Comparison of ENCODE assay signal across 7 mouse cellular contexts in genomic region chr16:48993559-48994342, GRCm38 (mm10). TPM values are rescaled to one million over a fixed set of nuclear protein-coding genes. Genes with fewer than 3 reads are reported as not detected.
A peak's percentile ranks its signal among the peaks of the same experiment; 100 is the strongest.
DNase-seq lines count a peak whose midpoint lies in the region; ATAC-seq and TF ChIP-seq lines count a peak whose summit lies in the region.

Dzip3 (minus strand) TSS chr16:48994165.
Cip2a (plus strand) TSS chr16:48994185.

- TF ChIP-seq CTCF in kidney, adult 2 months (conservative IDR thresholded peaks at IDR 0.05; ENCODE audit: insufficient read depth, insufficient read length, low read depth, low read length): no peak
- TF ChIP-seq CTCF in spleen, adult 2 months (IDR thresholded peaks at IDR 0.05; ENCODE audit: extremely low read depth, insufficient read depth, insufficient read length, insufficient replicate concordance): no peak

- WGBS in embryonic facial prominence, embryonic 11.5 days: under 1% methylated on average over 73 of the region's 74 CpGs
- WGBS in kidney, adult 2 months: under 1% methylated on average over 74 of the region's 74 CpGs
- under 1% methylated on average over 74 of the region's 74 CpGs for WGBS in limb, embryonic 12.5 days
- WGBS in midbrain, embryonic 15.5 days: under 1% methylated on average over 74 of the region's 74 CpGs
- WGBS in spleen, adult 2 months: under 1% methylated on average over 74 of the region's 74 CpGs

- H3K27me3 ChIP-seq in embryonic facial prominence, embryonic 11.5 days (ENCODE audit: control insufficient read depth, insufficient read depth, low read length): no peaks in the 10 kb centered on the region
- H3K27me3 ChIP-seq in kidney, adult 2 months (replicated peaks; ENCODE audit: control insufficient read depth, insufficient read depth, low read length): no peaks in the 10 kb centered on the region
- no peaks in the 10 kb centered on the region for H3K27me3 ChIP-seq in limb, embryonic 12.5 days
- no peaks in the 10 kb centered on the region for H3K27me3 ChIP-seq in midbrain, embryonic 15.5 days (replicated peaks)
- no peaks in the 10 kb centered on the region for H3K27me3 ChIP-seq in spleen, adult 2 months (ENCODE audit: control insufficient read depth, insufficient read depth, low read length)

- H3K4me2 ChIP-seq in embryonic facial prominence, embryonic 11.5 days (ENCODE audit: low read depth, low read length): peak within 1 kb of the TSS; percentile 59
- peak within 1 kb of the TSS; percentile 72 for H3K4me2 ChIP-seq in limb, embryonic 12.5 days
- peak within 1 kb of the TSS; percentile 96 for H3K4me2 ChIP-seq in midbrain, embryonic 15.5 days

- no peaks in the 10 kb centered on the region for H3K4me1 ChIP-seq in embryonic facial prominence, embryonic 11.5 days (ENCODE audit: control insufficient read depth, insufficient read depth, low read length)
- H3K4me1 ChIP-seq in kidney, adult 2 months (ENCODE audit: control insufficient read depth, insufficient read depth, low read length): peaks cover 2% of the 10 kb centered on the region; the same call in 1 of the 2 replicates
- peaks cover 19% of the 10 kb centered on the region for H3K4me1 ChIP-seq in limb, embryonic 12.5 days (replicated peaks)
- H3K4me1 ChIP-seq in midbrain, embryonic 15.5 days: peaks cover 17% of the 10 kb centered on the region
- H3K4me1 ChIP-seq in spleen, adult 2 months (ENCODE audit: control insufficient read depth, insufficient read depth, insufficient read length): no peaks in the 10 kb centered on the region

- peak; percentile 96 for DNase-seq in adrenal gland, postnatal 14 days
- DNase-seq in embryonic facial prominence, embryonic 11.5 days (ENCODE audit: low spot score): peak; percentile 94
- DNase-seq in heart, adult 18-20 months: peak; percentile 90 to 93
- DNase-seq in kidney, adult 2 months: peak; percentile 89
- peak; percentile 61 to 81 for DNase-seq in spleen, adult 2 months (ENCODE audit: low read depth in 1 of 2, low spot score in 2 of 2)

- H3K36me3 ChIP-seq in embryonic facial prominence, embryonic 11.5 days (replicated peaks; ENCODE audit: control insufficient read depth, insufficient read depth, low read depth, low read length): no peaks in the 10 kb centered on the region
- H3K36me3 ChIP-seq in kidney, adult 2 months (ENCODE audit: control insufficient read depth, insufficient read depth, low read length): no peaks in the 10 kb centered on the region
- H3K36me3 ChIP-seq in limb, embryonic 12.5 days: peaks cover 5% of the 10 kb centered on the region; the same call in 1 of the 2 replicates
- H3K36me3 ChIP-seq in midbrain, embryonic 15.5 days (replicated peaks): no peaks in the 10 kb centered on the region
- H3K36me3 ChIP-seq in spleen, adult 2 months (ENCODE audit: control insufficient read depth, insufficient read depth, low read length): no peaks in the 10 kb centered on the region

- no peak for TF ChIP-seq POLR2A in kidney, adult 2 months (IDR thresholded peaks at IDR 0.05; ENCODE audit: low read depth, low read length)
- TF ChIP-seq POLR2A in spleen, adult 2 months (IDR thresholded peaks at IDR 0.05; ENCODE audit: low read depth, low read length): peak; percentile 34

- peak within 1 kb of the TSS; percentile 92 for H3K27ac ChIP-seq in embryonic facial prominence, embryonic 11.5 days (replicated peaks; ENCODE audit: low read depth, low read length)
- H3K27ac ChIP-seq in kidney, adult 2 months (ENCODE audit: insufficient read depth, low read depth, low read length): peak within 1 kb of the TSS; percentile 70
- peak within 1 kb of the TSS; percentile 95 for H3K27ac ChIP-seq in limb, embryonic 12.5 days
- H3K27ac ChIP-seq in midbrain, embryonic 15.5 days: peak within 1 kb of the TSS; percentile 94
- H3K27ac ChIP-seq in spleen, adult 2 months (ENCODE audit: insufficient read depth, low read length): peak within 1 kb of the TSS; percentile 78

- ATAC-seq in embryonic facial prominence, embryonic 11.5 days (replicated peaks; ENCODE audit: insufficient number of reproducible peaks, low FRiP score, low TSS enrichment, low read depth): peak; percentile 99
- peak; percentile 99 for ATAC-seq in limb, embryonic 12.5 days (ENCODE audit: insufficient number of reproducible peaks, insufficient read depth, low FRiP score, low TSS enrichment, low read depth)
- peak; percentile 99 for ATAC-seq in midbrain, embryonic 15.5 days (replicated peaks)

- H3K4me3 ChIP-seq in embryonic facial prominence, embryonic 11.5 days (ENCODE audit: low read depth, low read length): peak within 1 kb of the TSS; percentile 83
- peak within 1 kb of the TSS; percentile 78 for H3K4me3 ChIP-seq in kidney, adult 2 months (ENCODE audit: insufficient read depth, low read depth, low read length)
- H3K4me3 ChIP-seq in limb, embryonic 12.5 days (replicated peaks): peak within 1 kb of the TSS; percentile 86
- peak within 1 kb of the TSS; percentile 83 for H3K4me3 ChIP-seq in midbrain, embryonic 15.5 days
- peak within 1 kb of the TSS; percentile 96 for H3K4me3 ChIP-seq in spleen, adult 2 months (ENCODE audit: extremely low read depth, insufficient read depth, insufficient read length)

- H3K9ac ChIP-seq in embryonic facial prominence, embryonic 11.5 days (replicated peaks; ENCODE audit: low read length): peak within 1 kb of the TSS; percentile 99
- H3K9ac ChIP-seq in limb, embryonic 12.5 days (replicated peaks): peak within 1 kb of the TSS; percentile 97
- H3K9ac ChIP-seq in midbrain, embryonic 15.5 days: peak within 1 kb of the TSS; percentile 93

- no peaks in the 10 kb centered on the region for H3K9me3 ChIP-seq in embryonic facial prominence, embryonic 11.5 days (replicated peaks; ENCODE audit: control insufficient read depth, low read length)
- no peaks in the 10 kb centered on the region for H3K9me3 ChIP-seq in limb, embryonic 12.5 days
- H3K9me3 ChIP-seq in midbrain, embryonic 15.5 days: no peaks in the 10 kb centered on the region

RNA-seq across cellular contexts. Expression of gene Dzip3, which starts in this region (rescaled TPM):
- 15.8 and 18.3 TPM in 2 replicates for total RNA-seq in adrenal gland, postnatal 14 days (2021)
- polyA plus RNA-seq in embryonic facial prominence, embryonic 11.5 days (2014; fragmentation: Nextera tagmentation; extraction: Ambion mirVana): 50.5 and 61.0 TPM in 2 replicates
- 1 to 10 TPM; 6.9 to 7.4 TPM for total RNA-seq in heart, adult 18-20 months (2021)
- polyA plus RNA-seq in kidney, adult 2 months (2012; rRNA removed): 1.6 and 1.9 TPM in 2 replicates
- 42.8 and 46.4 TPM in 2 replicates for polyA plus RNA-seq in limb, embryonic 12.5 days (2016; fragmentation: Nextera tagmentation; extraction: Ambion mirVana)
- 52.9 and 57.5 TPM in 2 replicates for polyA plus RNA-seq in midbrain, embryonic 15.5 days (2015; fragmentation: Nextera tagmentation; extraction: Ambion mirVana)
- 1.4 and 1.5 TPM in 2 replicates for polyA plus RNA-seq in spleen, adult 2 months (2012; rRNA removed)

RNA-seq across cellular contexts. Expression of gene Cip2a, which starts in this region (rescaled TPM):
- total RNA-seq in adrenal gland, postnatal 14 days (2021): 7.6 and 8.0 TPM in 2 replicates
- 53.4 and 65.8 TPM in 2 replicates for polyA plus RNA-seq in embryonic facial prominence, embryonic 11.5 days (2014; fragmentation: Nextera tagmentation; extraction: Ambion mirVana)
- 1 to 10 TPM; 1.1 to 1.3 TPM for total RNA-seq in heart, adult 18-20 months (2021)
- 0.30 and 0.44 TPM in 2 replicates for polyA plus RNA-seq in kidney, adult 2 months (2012; rRNA removed)
- 43.7 and 45.0 TPM in 2 replicates for polyA plus RNA-seq in limb, embryonic 12.5 days (2016; fragmentation: Nextera tagmentation; extraction: Ambion mirVana)
- 6.0 and 6.5 TPM in 2 replicates for polyA plus RNA-seq in midbrain, embryonic 15.5 days (2015; fragmentation: Nextera tagmentation; extraction: Ambion mirVana)
- polyA plus RNA-seq in spleen, adult 2 months (2012; rRNA removed): 1.1 and 1.3 TPM in 2 replicates

Comparison
In these comparisons a context has a peak if more than half of its experiments do, and no peak if none do; other contexts are left out.
1. Peak in every context shown above with its lines: DNase-seq, ATAC-seq, H3K4me3 ChIP-seq and H3K27ac ChIP-seq.
2. RNA of gene Dzip3 (polyA plus RNA-seq): 50.5 to 61.0 TPM in embryonic facial prominence, embryonic 11.5 days, 52.9 to 57.5 TPM in midbrain, embryonic 15.5 days and 42.8 to 46.4 TPM in limb, embryonic 12.5 days; 1.6 to 1.9 TPM in kidney, adult 2 months and 1.4 to 1.5 TPM in spleen, adult 2 months; every median in the first group is over 10 times any median in the second.